Mouse (Mus musculus) retina, adult 2 months (tissue): Measurements from ENCODE around the gene Rpl5.
"Not testable (repeated sequence)": the region's sequence is repeated elsewhere in the genome, so short reads cannot be mapped to it uniquely, and the experiment has no call there.

Experiments used
- DNase-seq: peaks from one replicate; pipeline ENCODE4 v3.0.0-alpha.2; 2012; ENCODE audit warnings: low read depth, low spot score

Gene Rpl5

GRCm38 (mm10) chr5:107900206-107901013, at the start of gene Rpl5:
Gene Rpl5 (plus strand): TSS chr5:107900502.
- DNase-seq: peak; percentile 93

GRCm38 (mm10) chr5:107853807-107854206, 46.5 kb upstream of the Rpl5 start:
- no peak for DNase-seq

GRCm38 (mm10) chr5:107854556-107854955, 45.7 kb upstream of the Rpl5 start:
- no peak for DNase-seq

GRCm38 (mm10) chr5:107855546-107855945, 44.8 kb upstream of the Rpl5 start:
- DNase-seq: no peak

- DNase-seq: no peak
Measured at GRCm38 (mm10) chr5:107858963-107859362, 41.3 kb upstream of the Rpl5 start.

- DNase-seq: no peak
Measured at GRCm38 (mm10) chr5:107863971-107864370, 36.3 kb upstream of the Rpl5 start.

- no peak for DNase-seq
Measured at GRCm38 (mm10) chr5:107866127-107867126, 33.9 kb upstream of the Rpl5 start.

GRCm38 (mm10) chr5:107867970-107868904, 32.1 kb upstream of the Rpl5 start:
- no peak for DNase-seq

- peak; percentile 65 for DNase-seq
Measured at GRCm38 (mm10) chr5:107868905-107869424, 31.3 kb upstream of the Rpl5 start.

GRCm38 (mm10) chr5:107869701-107870100, 30.6 kb upstream of the Rpl5 start:
- no peak for DNase-seq

GRCm38 (mm10) chr5:107873330-107873729, 27.0 kb upstream of the Rpl5 start:
- DNase-seq: no peak

GRCm38 (mm10) chr5:107873886-107874302, 26.4 kb upstream of the Rpl5 start:
- DNase-seq: no peak

- DNase-seq: no peak
Measured at GRCm38 (mm10) chr5:107874561-107875260, 25.6 kb upstream of the Rpl5 start, which contains the start of gene Evi5. Gene Evi5 (minus strand): TSS chr5:107875107.

- no peak for DNase-seq
Measured at GRCm38 (mm10) chr5:107875261-107875611, 25.1 kb upstream of the Rpl5 start.

GRCm38 (mm10) chr5:107877053-107877452, 23.2 kb upstream of the Rpl5 start:
- DNase-seq: no peak

- no peak for DNase-seq
Measured at GRCm38 (mm10) chr5:107880710-107881109, 19.6 kb upstream of the Rpl5 start.

GRCm38 (mm10) chr5:107889994-107890888, 10.1 kb upstream of the Rpl5 start:
- DNase-seq: no peak

- not testable (repeated sequence) for DNase-seq
Measured at GRCm38 (mm10) chr5:107891515-107891914, 8.8 kb upstream of the Rpl5 start.

- no peak for DNase-seq
Measured at GRCm38 (mm10) chr5:107894676-107895075, 5.6 kb upstream of the Rpl5 start.
